ENCODE assay signal across 1 mouse cellular context in the genomic region with DNA sequence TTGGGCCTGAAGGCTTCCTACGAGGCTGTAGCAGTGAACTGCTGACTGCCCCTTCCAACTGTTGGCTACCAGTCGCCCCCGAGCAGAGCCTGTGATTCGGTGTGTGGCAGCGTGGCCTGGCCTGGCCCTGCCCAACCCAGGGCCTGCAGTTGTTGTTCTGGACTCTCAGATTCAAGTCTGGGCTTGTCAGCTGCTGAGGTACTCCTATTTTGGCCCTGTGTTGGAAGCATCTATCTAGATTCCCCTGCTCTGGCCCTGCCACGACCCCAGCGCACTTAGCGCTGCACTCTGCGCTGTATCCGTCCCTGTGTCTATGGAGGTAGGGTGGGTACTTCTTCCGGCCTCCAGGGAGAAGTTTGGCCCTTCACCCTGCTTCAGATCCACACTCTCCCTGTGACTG.
A peak's percentile ranks its signal among the peaks of the same experiment; 100 is the strongest.
TF ChIP-seq lines count a peak whose summit lies in the region.

No protein-coding gene starts in this region.

TF ChIP-seq in CH12.LX, 34 proteins besides CTCF, POLR2A, EP300 and RAD21:
- TF ChIP-seq BHLHE40 (IDR thresholded peaks at IDR 0.05; ENCODE audit: low read depth, low read length) (no peak), PAX5 (IDR thresholded peaks at IDR 0.05; ENCODE audit: low read length) (no peak), POLR2AphosphoS2 (IDR thresholded peaks at IDR 0.05; ENCODE audit: low read depth, low read length) (no peak), ETS1 (conservative IDR thresholded peaks at IDR 0.05; ENCODE audit: low read depth, low read length) (0 out of 2 replicates have a peak, but pooled peaks have one; percentile 31), IRF4 (IDR thresholded peaks at IDR 0.05; ENCODE audit: low read depth, low read length) (peak; percentile 49; the same call in 1 of the 2 replicates), CHD1 (IDR thresholded peaks at IDR 0.05; ENCODE audit: low read depth, low read length) (peak; percentile 96), TCF12 (IDR thresholded peaks at IDR 0.05; ENCODE audit: low read depth, low read length) (peak; percentile 48; the same call in 1 of the 2 replicates), ZKSCAN1 (IDR thresholded peaks at IDR 0.05; ENCODE audit: borderline replicate concordance, low read depth, low read length) (no peak), E2F4 (IDR thresholded peaks at IDR 0.05; ENCODE audit: insufficient replicate concordance, low read depth, low read length) (no peak), TBP (conservative IDR thresholded peaks at IDR 0.05; ENCODE audit: low read depth, low read length) (no peak), MAFK (IDR thresholded peaks at IDR 0.05; ENCODE audit: insufficient replicate concordance, low read length) (no peak), MAX (IDR thresholded peaks at IDR 0.05; ENCODE audit: low read length) (no peak), GABPA (IDR thresholded peaks at IDR 0.05; ENCODE audit: insufficient replicate concordance, low read depth, low read length) (no peak)
